Mouse (Mus musculus) CH12.LX (cell line): ENCODE results near the gene Mroh2a. TPM values are rescaled to one million over a fixed set of nuclear protein-coding genes. Genes with fewer than 3 reads are reported as not detected.
"Not testable (repeated sequence)": the region's sequence is repeated elsewhere in the genome, so short reads cannot be mapped to it uniquely, and the experiment has no call there.

Experiments
- DNase-seq: peaks from one replicate; pipeline ENCODE4 v3.0.0-alpha.2; 2013; ENCODE audit errors: extremely low read depth
- H3K27ac ChIP-seq: 2 replicates; pipeline ENCODE4 v1.5.1; 2012; ENCODE audit warnings: low read depth, mild to moderate bottlenecking, control low read depth, moderate library complexity; ENCODE audit not compliant: insufficient read depth
- H3K27me3 ChIP-seq: replicated peaks from 2 replicates; pipeline ENCODE3; 2012; ENCODE audit warnings: inconsistent platforms
- H3K36me3 ChIP-seq, 2 experiments: replicated peaks in 1 of 2; 2 replicates each; pipeline versions ENCODE3 to v1.6.1; 2012; ENCODE audit warnings: inconsistent platforms in 1 of 2, low read length in 1 of 2, mild to moderate bottlenecking in 1 of 2, mixed read lengths in 1 of 2, moderate library complexity in 1 of 2; ENCODE audit not compliant: control insufficient read depth in 1 of 2, insufficient read depth in 1 of 2
- H3K4me1 ChIP-seq, 2 experiments: 2 replicates each; pipeline ENCODE4 v1.6.1; 2012; ENCODE audit warnings: inconsistent platforms in 1 of 2, moderate library complexity in 1 of 2; ENCODE audit not compliant: insufficient read depth in 2 of 2, control insufficient read depth in 1 of 2
- H3K4me2 ChIP-seq: 2 replicates; pipeline ENCODE4 v1.6.1; 2012; ENCODE audit warnings: low read depth, mild to moderate bottlenecking, control low read depth; ENCODE audit not compliant: poor library complexity, insufficient read depth, severe bottlenecking
- H3K4me3 ChIP-seq, 3 experiments: fragments of 150-350 bp in 1 of 3; sonication (generic) in 1 of 3; replicated peaks in 1 of 3; 2 replicates each; pipeline versions ENCODE3 to v1.5.1; 2011 to 2012; ENCODE audit warnings: low read depth in 2 of 3, low read length in 2 of 3, mild to moderate bottlenecking in 2 of 3, moderate library complexity in 2 of 3, control low read depth in 1 of 3, improper control_type of control experiment in 1 of 3, inconsistent platforms in 1 of 3, mixed read lengths in 1 of 3; ENCODE audit not compliant: poor library complexity in 1 of 3
- H3K79me2 ChIP-seq: replicated peaks from 2 replicates; pipeline ENCODE4 v1.6.1; 2012; ENCODE audit warnings: mild to moderate bottlenecking, moderate library complexity; ENCODE audit not compliant: control insufficient read depth, poor library complexity, insufficient read depth, severe bottlenecking; ENCODE audit errors: extremely low read depth
- H3K9ac ChIP-seq: 2 replicates; pipeline ENCODE4 v1.6.1; 2012; ENCODE audit warnings: low read depth, mild to moderate bottlenecking, control low read depth, moderate library complexity; ENCODE audit not compliant: insufficient read depth
- H3K9me3 ChIP-seq: replicated peaks from 2 replicates; pipeline ENCODE3; 2012; ENCODE audit warnings: low read length, inconsistent platforms, mixed read lengths
- E2F4 ChIP-seq: IDR thresholded peaks from 2 replicates; pipeline ENCODE4 v1.6.1; 2011; ENCODE audit warnings: low read depth, low read length, improper control_type of control experiment; ENCODE audit not compliant: insufficient replicate concordance
- EP300 ChIP-seq: IDR thresholded peaks from 2 replicates; pipeline ENCODE4 v1.6.1; 2011; ENCODE audit warnings: low read length, improper control_type of control experiment
- KAT2A ChIP-seq: IDR thresholded peaks from 2 replicates; pipeline ENCODE4 v1.6.1; 2012; ENCODE audit warnings: low read length, improper control_type of control experiment, inconsistent platforms; ENCODE audit not compliant: insufficient replicate concordance
- MXI1 ChIP-seq: IDR thresholded peaks from 2 replicates; pipeline ENCODE4 v1.6.1; 2011; ENCODE audit warnings: mild to moderate bottlenecking, low read depth, low read length, improper control_type of control experiment
- NRF1 ChIP-seq: IDR thresholded peaks from 2 replicates; pipeline ENCODE4 v1.6.1; 2014; ENCODE audit warnings: low read depth, mild to moderate bottlenecking, inconsistent platforms, low read length, improper control_type of control experiment, moderate library complexity
- POLR2A ChIP-seq: IDR thresholded peaks from 2 replicates; pipeline ENCODE4 v1.6.1; 2011; ENCODE audit warnings: low read depth, mild to moderate bottlenecking, improper control_type of control experiment, low read length
- RAD21 ChIP-seq: IDR thresholded peaks from 2 replicates; pipeline ENCODE4 v1.6.1; 2011; ENCODE audit warnings: low read depth, mild to moderate bottlenecking, low read length, improper control_type of control experiment, moderate library complexity
- dilution Hi-C: fragments of 300-500 bp; cut with MboI; formaldehyde crosslinking; loops from 2 replicates; pipeline ENCODE4 v1.14.3; 2020; ENCODE audit warnings: low sequenced_read_pairs; ENCODE audit not compliant: extremely low pct_unique_long_range_greater_than_20kb, extremely low pct_ligation_motif_present
- in situ Hi-C: fragments of 300-500 bp; cut with MboI; formaldehyde crosslinking; loops from 3 replicates; pipeline ENCODE4 v1.14.3; 2019; ENCODE audit warnings: low sequenced_read_pairs, low pct_ligation_motif_present, low pct_unique_long_range_greater_than_20kb, mixed read lengths
- polyA plus RNA-seq: library from polyadenylated mRNA; unstranded; fragments of >175 nt; gene quantifications from 2 replicates; pipeline ENCODE4 v1.2.1, GENCODE M21; 2012; ENCODE audit warnings: low read depth; ENCODE audit not compliant: insufficient read length
- total RNA-seq, 2 experiments: library from RNA; depleted of rRNA; stranded (reverse); fragments of 300-350 nt in 1 of 2; fragments of >200 nt in 1 of 2; gene quantifications; 2 replicates each; pipeline ENCODE4 v1.2.3; 2012 to 2014

Gene Mroh2a
- total and polyA plus RNA-seq, 3 experiments: 0.17 to 1.0 TPM; not detected in 1

- no peak overlapping the region for H3K4me3 ChIP-seq
- peaks cover 53% of the 10 kb centered on the region for H3K9me3 ChIP-seq
- no peak overlapping the region for H3K4me2 ChIP-seq
- H3K36me3 ChIP-seq: no peaks in the 10 kb centered on the region
- H3K79me2 ChIP-seq: no peaks in the 10 kb centered on the region
- 0 out of 4 replicates have a peak, but pooled peaks cover 0 to 3% of the 10 kb centered on the region in 2 experiments for H3K4me1 ChIP-seq
- no peak overlapping the region for H3K27ac ChIP-seq
- in situ Hi-C loops (no loop called here), dilution Hi-C loops (no loop called here)
- no peak overlapping the region for H3K9ac ChIP-seq
- DNase-seq: no peak
- no peaks in the 10 kb centered on the region for H3K27me3 ChIP-seq
- TF ChIP-seq POLR2A (no peak), RAD21 (no peak), EP300 (no peak), MXI1 (no peak), E2F4 (no peak)
These were observed 2.6 kb upstream of the Mroh2a start for GRCm38 (mm10) chr1:88224029-88224776.

GRCm38 (mm10) chr1:88225301-88225700 is 1.5 kb upstream of the Mroh2a start:
- H3K4me3 ChIP-seq, dilution Hi-C loops, in situ Hi-C loops, H3K27me3 ChIP-seq, H3K4me1 ChIP-seq, H3K79me2 ChIP-seq, DNase-seq, H3K9ac ChIP-seq, H3K27ac ChIP-seq, H3K36me3 ChIP-seq, H3K4me2 ChIP-seq: not testable (repeated sequence)
- H3K9me3 ChIP-seq: peaks cover 57% of the 10 kb centered on the region

GRCm38 (mm10) chr1:88225741-88226140 is 1.0 kb upstream of the Mroh2a start:
- no peak for DNase-seq
- TF ChIP-seq KAT2A (0 out of 2 replicates have a peak, but pooled peaks have one; percentile 24), NRF1 (no peak)
- Histone ChIP-seq H3K27ac (no peak overlapping the region), H3K9me3 (peaks cover 57% of the 10 kb centered on the region), H3K9ac (no peak overlapping the region), H3K36me3 (no peaks in the 10 kb centered on the region), H3K4me3 (no peak overlapping the region), H3K79me2 (no peaks in the 10 kb centered on the region), H3K4me1 (0 out of 4 replicates have a peak, but pooled peaks cover 0 to 3% of the 10 kb centered on the region in 2 experiments), H3K27me3 (no peaks in the 10 kb centered on the region), H3K4me2 (no peak overlapping the region)
- in situ Hi-C loops (no loop called here), dilution Hi-C loops (no loop called here)
